Mouse (Mus musculus): ENCODE measurements around the gene Mapk13.
"Not testable (repeated sequence)": the region's sequence is repeated elsewhere in the genome, so short reads cannot be mapped to it uniquely, and the experiment has no call there.

Mapk13 gene

DNA sequence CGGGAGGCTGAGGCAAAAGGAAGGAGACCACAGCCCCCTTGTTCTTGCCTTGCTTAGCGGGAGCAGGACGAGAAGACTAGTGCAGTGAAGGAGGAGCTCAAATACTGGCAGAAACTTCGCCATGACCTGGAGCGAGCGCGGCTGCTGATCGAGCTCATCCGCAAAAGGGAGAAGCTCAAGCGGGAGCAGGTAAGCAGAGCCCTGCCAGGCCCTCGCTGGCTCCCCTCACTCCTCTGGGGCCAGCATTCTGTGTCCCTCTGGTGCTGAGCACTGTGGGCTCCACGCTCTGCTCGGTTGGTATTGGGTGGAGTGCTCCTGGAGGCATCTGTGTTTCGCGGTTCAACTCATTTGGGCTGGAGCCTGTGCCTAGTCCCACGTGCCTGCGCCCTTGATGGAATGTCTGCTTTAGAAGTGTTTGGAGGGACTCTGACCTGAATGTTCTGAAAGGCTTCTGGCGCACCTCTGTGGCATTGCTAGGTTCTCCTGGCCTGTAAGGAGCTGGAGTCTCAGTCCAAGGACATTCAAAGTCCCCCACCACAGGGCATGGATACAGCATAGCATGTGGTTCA lies 45.5 kb downstream of the Mapk13 start:
- DNase-seq (ENCODE audit: low read depth, low spot score), result no peak

DNA sequence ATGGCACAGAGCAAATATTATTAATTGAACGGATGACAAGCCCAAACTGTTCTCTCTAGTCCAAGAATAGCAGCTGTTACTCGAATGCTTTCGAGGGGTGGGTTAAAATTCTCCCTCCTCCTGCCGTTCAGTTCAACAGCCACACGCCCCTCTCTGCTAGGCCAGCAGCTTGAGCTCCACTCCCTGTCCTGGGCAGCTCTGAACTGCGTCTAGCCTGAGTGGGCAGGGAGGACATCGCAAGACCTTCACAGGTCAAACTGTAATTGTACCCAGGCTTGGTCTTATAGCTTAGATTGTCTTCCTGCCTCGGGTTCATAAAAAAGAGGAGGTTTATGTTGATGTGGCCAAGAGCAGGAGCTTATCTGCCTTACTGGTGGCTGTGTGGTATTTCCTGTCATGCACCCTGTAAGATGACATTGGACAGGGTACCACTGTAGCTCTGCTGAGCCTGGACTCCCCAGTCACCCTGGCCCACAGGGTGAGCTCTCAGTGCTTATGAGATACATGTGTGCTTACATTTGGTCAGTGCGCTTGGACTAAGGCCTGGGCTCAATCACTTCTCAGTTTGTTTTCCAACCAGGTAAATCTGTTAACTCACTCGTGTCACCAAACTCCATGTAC lies 46.4 kb downstream of the Mapk13 start:
- DNase-seq (ENCODE audit: low read depth, low spot score), result no peak

DNA sequence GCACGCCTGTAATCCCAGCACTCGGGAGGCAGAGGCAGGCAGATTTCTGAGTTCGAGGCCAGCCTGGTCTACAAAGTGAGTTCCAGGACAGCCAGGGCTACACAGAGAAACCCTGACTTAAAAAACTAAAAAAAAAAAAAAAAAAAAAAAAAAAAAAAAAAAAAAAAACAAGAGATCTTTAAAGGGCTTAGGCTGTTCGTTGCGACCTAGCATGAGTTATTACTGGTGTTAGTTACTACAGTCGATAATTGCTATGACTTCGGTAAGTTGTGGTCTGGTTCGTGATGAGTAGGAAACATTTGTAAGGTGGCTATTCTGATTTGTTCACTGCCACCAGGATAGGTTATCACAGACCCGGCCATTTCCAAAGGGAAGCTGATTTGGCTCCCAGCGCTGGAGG lies 47.2 kb downstream of the Mapk13 start:
- not testable (repeated sequence) for DNase-seq (ENCODE audit: low read depth, low spot score)

DNA sequence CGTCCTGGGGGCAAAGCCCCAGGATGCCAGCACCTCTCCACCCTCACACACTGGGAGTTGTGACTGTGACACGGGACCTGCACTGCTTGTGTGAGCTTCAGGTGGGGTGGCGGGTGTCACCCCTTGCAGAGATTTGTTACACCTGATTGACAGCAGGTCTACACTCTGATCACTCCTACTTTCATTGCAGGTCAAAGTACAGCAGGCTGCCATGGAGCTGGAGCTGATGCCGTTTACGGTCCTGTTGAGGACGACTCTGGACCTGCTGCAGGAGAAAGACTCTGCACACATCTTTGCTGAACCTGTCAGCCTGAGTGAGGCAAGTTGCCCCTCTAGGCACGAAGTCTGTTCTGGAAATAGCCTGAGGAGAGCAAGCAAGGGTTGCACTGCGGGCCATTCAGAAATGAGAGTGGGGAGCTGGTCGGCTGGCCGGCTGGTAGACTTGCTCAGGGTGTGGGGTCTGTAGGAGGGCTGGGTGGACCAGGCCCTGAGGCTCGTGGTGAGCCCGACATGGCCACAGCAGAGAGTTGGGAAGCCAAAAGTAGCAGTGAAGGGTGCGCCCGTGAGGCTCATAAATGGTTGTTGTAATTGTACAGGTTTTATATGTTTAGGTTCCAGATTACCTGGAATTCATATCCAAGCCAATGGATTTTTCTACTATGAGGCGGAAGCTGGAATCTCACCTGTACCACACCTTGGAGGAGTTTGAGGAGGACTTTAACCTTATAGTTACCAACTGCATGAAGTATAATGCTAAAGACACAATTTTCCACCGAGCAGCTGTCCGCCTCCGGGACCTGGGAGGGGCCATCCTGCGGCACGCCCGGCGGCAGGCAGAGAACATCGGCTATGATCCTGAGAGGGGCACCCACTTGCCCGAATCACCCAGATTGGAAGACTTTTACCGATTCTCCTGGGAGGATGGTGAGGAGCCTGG lies 48.0 kb downstream of the Mapk13 start:
- no peak for DNase-seq (ENCODE audit: low read depth, low spot score)

DNA sequence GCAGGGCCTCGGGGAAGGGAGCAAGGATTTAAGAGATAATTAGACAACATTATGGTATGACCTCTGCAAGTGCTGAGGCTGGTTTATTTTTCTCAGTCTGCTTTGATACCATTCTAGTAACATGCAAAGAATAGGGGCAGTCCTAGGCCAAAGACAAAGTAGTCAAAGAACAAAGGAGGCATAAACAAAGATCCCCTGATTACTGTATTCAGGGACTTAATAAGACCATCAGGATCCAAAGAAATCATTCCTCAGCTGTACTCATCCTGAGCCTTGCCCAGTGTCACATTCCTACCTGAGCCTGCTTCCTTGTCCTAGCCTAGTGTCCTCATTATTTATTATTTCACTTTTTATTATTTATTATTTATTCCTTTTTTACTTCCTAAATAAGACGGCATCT lies 51.1 kb downstream of the Mapk13 start:
- DNase-seq (ENCODE audit: low read depth, low spot score), result no peak

DNA sequence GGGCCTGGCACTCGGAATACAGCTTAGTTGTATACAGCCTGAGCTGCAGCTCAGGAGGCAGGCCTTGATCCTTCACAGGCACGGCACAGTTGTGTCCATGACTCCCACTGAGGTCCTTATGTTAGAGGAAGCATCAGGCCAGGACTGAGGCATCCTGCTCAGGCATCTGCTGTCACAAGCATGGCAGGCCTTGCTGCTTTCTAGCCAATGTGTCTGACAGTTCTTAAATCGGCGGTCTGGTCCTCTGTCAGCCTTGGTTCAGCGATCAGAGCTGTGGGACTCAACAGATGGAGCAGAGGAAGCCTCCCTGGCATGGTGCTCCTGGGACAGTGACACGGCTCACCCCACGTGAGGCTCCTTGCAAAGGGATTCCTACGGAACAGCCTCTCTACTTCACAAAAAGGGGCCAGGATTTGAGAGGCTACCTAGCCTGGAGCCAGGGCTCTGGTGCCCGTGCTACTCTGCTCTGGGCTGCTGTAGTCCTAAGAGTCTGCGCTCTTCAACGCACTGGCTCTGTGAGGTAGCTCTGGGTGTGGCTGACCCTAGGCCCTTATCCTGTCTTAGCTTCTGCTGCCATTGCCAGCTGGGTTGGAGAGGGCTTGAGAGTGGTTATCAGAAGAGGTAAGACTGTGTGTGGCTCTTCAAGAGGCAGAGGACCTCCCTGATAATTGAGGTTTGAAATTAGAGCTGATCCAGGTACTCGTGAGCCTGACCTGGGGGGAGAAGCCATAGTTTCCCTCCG lies 54.1 kb downstream of the Mapk13 start:
- no peak for DNase-seq (ENCODE audit: low read depth, low spot score)

DNA sequence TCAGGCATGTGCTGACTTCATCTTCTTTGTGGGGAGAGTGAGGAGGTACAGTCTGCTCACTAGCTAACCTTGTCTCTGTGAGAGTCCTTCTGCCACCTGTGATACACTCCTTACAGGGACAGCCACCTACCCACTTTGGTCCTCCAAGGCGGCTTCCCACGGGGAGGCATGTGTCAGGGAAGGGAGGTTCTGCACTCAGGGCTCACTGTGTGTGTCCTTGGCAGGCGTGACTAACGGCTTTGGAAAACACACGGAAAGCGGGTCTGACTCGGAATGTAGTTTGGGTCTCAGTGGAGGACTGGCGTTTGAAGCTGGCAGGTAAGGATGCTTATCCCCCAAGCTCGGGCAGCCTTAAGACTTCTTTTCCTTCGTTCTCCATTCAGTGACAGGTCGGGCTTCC lies 54.7 kb downstream of the Mapk13 start:
- DNase-seq (ENCODE audit: low read depth, low spot score), result no peak

- no peak for DNase-seq (ENCODE audit: low read depth, low spot score)
Measured at GRCm38 (mm10) chr17:28824896-28825295, 55.8 kb downstream of the Mapk13 start.

DNA sequence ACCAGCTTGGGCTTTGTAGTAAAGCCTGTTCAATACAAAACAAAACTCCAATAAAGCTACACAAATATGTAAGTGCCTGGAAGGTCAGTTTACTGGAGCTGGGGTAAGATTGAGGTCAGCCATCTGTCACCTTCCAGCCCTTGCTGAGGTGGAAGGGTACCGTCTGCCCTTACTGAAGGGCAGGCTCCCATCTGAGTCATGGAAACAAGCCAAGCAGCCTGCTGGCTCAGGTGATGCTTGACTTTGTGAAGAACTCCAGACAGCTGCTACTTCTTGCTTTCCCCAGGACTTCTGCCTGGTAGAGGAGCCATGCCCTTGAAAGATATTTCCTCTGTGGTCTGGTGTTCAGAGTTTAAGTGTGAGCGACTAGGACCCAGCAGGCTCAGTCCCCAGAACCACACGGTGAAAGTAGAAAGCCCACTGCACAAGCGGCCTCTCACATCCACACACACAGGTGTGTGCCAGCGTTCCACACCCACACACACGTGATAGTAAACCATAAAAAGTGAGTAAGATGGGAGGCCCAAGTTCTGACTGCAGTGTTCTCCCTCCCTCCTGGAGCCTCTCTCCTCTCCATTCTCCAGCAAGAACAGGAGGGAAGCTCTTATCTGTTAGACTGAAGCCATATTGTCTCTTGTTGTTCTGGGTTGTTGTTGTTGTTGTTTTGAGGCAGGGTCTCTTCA lies 56.4 kb downstream of the Mapk13 start:
- DNase-seq (ENCODE audit: low read depth, low spot score), result no peak

- no peak for DNase-seq (ENCODE audit: low read depth, low spot score)
Measured at GRCm38 (mm10) chr17:28827665-28828231, 58.7 kb downstream of the Mapk13 start.

- DNase-seq (ENCODE audit: low read depth, low spot score), result no peak
Measured at GRCm38 (mm10) chr17:28829120-28829519, 60.0 kb downstream of the Mapk13 start.

Measured in brain, embryonic 18.5 days (tissue).